Mouse (Mus musculus) spleen, adult 18-20 months (tissue): ENCODE results near the gene Asxl1.
"Not testable (repeated sequence)": the region's sequence is repeated elsewhere in the genome, so short reads cannot be mapped to it uniquely, and the experiment has no call there.

Experiments used
- DNase-seq, 2 experiments: peaks; one replicate each; pipeline ENCODE4 v3.0.0; 2022; ENCODE audit warnings: mixed read lengths in 2 of 2

Gene Asxl1

GRCm38 (mm10) chr2:153346221-153347182, 873 bp downstream of the Asxl1 start:
- DNase-seq = peak in 1 of 2 experiments; percentile 60

- no peak for DNase-seq
Observed at GRCm38 (mm10) chr2:153347183-153347781, 1.7 kb downstream of the Asxl1 start.

- DNase-seq = no peak
Observed at GRCm38 (mm10) chr2:153348100-153348831, 2.6 kb downstream of the Asxl1 start.

GRCm38 (mm10) chr2:153350552-153351181, 5.0 kb downstream of the Asxl1 start:
- no peak for DNase-seq

GRCm38 (mm10) chr2:153354648-153355047, 9.0 kb downstream of the Asxl1 start:
- no peak for DNase-seq

GRCm38 (mm10) chr2:153356784-153357183, 11.2 kb downstream of the Asxl1 start:
- no peak for DNase-seq

- no peak for DNase-seq
Observed at GRCm38 (mm10) chr2:153361101-153361710, 15.6 kb downstream of the Asxl1 start.

- not testable (repeated sequence) for DNase-seq
Observed at GRCm38 (mm10) chr2:153364531-153364930, 18.9 kb downstream of the Asxl1 start.

- DNase-seq = no peak
Observed at GRCm38 (mm10) chr2:153370871-153371270, 25.2 kb downstream of the Asxl1 start.

- DNase-seq = no peak
Observed at GRCm38 (mm10) chr2:153375380-153375779, 29.8 kb downstream of the Asxl1 start.

GRCm38 (mm10) chr2:153380479-153380878, 34.9 kb downstream of the Asxl1 start:
- no peak for DNase-seq

GRCm38 (mm10) chr2:153389831-153390230, 44.2 kb downstream of the Asxl1 start:
- no peak for DNase-seq

- DNase-seq = no peak
Observed at GRCm38 (mm10) chr2:153393045-153393444, 47.4 kb downstream of the Asxl1 start.

- no peak for DNase-seq
Observed at GRCm38 (mm10) chr2:153397790-153398515, 52.3 kb downstream of the Asxl1 start.

- no peak for DNase-seq
Observed at GRCm38 (mm10) chr2:153399166-153399565, 53.5 kb downstream of the Asxl1 start.

GRCm38 (mm10) chr2:153404062-153404461, 58.4 kb downstream of the Asxl1 start:
- no peak for DNase-seq

GRCm38 (mm10) chr2:153404882-153405281, 59.3 kb downstream of the Asxl1 start:
- DNase-seq = no peak

- no peak for DNase-seq
Observed at GRCm38 (mm10) chr2:153406882-153407281, 61.3 kb downstream of the Asxl1 start.

GRCm38 (mm10) chr2:153408971-153409370, 63.3 kb downstream of the Asxl1 start:
- no peak for DNase-seq

- no peak for DNase-seq
Observed at GRCm38 (mm10) chr2:153411557-153411956, 65.9 kb downstream of the Asxl1 start.

- no peak for DNase-seq
Observed at GRCm38 (mm10) chr2:153412563-153412962, 66.9 kb downstream of the Asxl1 start.

GRCm38 (mm10) chr2:153414607-153415006, 69.0 kb downstream of the Asxl1 start:
- DNase-seq = peak in 1 of 2 experiments; percentile 38
